Mouse (Mus musculus): ENCODE data around the gene Shisa2. TPM values are rescaled to one million over a fixed set of nuclear protein-coding genes. Genes with fewer than 3 reads are reported as not detected.

The Shisa2 gene
- 4.0 and 4.3 TPM in 2 replicates for polyA plus RNA-seq (2015; fragmentation: Nextera tagmentation; extraction: Ambion mirVana)

GRCm38 (mm10) chr14:59625158-59625805 is at the start of gene Shisa2:
Gene Shisa2, plus strand, starts transcription at chr14:59625308.
- H3K36me3 ChIP-seq: no peaks in the 10 kb centered on the region
- peaks cover 30% of the 10 kb centered on the region for H3K4me1 ChIP-seq (replicated peaks)
- WGBS: under 1% methylated on average over 57 of the region's 65 CpGs
- peak within 1 kb of the TSS; percentile 77 for H3K27ac ChIP-seq
- H3K9me3 ChIP-seq: no peaks in the 10 kb centered on the region
- H3K27me3 ChIP-seq: peaks cover 53% of the 10 kb centered on the region
- peak within 1 kb of the TSS; percentile 60 for H3K4me3 ChIP-seq
- H3K9ac ChIP-seq: peak within 1 kb of the TSS; percentile 72
- peak; percentile 90 for ATAC-seq (ENCODE audit: low FRiP score)
- H3K4me2 ChIP-seq: peak within 1 kb of the TSS; percentile 78

- Histone ChIP-seq H3K9ac (no peak overlapping the region), H3K4me3 (no peak overlapping the region), H3K4me2 (no peak overlapping the region), H3K36me3 (peaks cover 53% of the 10 kb centered on the region), H3K4me1 (replicated peaks) (no peaks in the 10 kb centered on the region), H3K27me3 (no peaks in the 10 kb centered on the region), H3K27ac (no peak overlapping the region), H3K9me3 (no peaks in the 10 kb centered on the region)
- WGBS: 92% methylated on average over 5 of the region's 5 CpGs
- no peak for ATAC-seq (ENCODE audit: low FRiP score)
Observed at GRCm38 (mm10) chr14:59576385-59576784, 48.7 kb upstream of the Shisa2 start.

- no peak overlapping the region for H3K27ac ChIP-seq
- H3K27me3 ChIP-seq: no peaks in the 10 kb centered on the region
- H3K36me3 ChIP-seq: peaks cover 59% of the 10 kb centered on the region
- H3K9me3 ChIP-seq: no peaks in the 10 kb centered on the region
- no peak for ATAC-seq (ENCODE audit: low FRiP score)
- no peak overlapping the region for H3K9ac ChIP-seq
- WGBS: 77% methylated on average over 1 of the region's 1 CpGs
- H3K4me3 ChIP-seq: no peak overlapping the region
- H3K4me1 ChIP-seq (replicated peaks): no peaks in the 10 kb centered on the region
- H3K4me2 ChIP-seq: no peak overlapping the region
Observed at GRCm38 (mm10) chr14:59590614-59591013, 34.5 kb upstream of the Shisa2 start.

- Histone ChIP-seq H3K27me3 (no peaks in the 10 kb centered on the region), H3K9ac (no peak overlapping the region), H3K27ac (no peak overlapping the region), H3K4me2 (no peak overlapping the region), H3K36me3 (peaks cover 46% of the 10 kb centered on the region), H3K9me3 (no peaks in the 10 kb centered on the region), H3K4me1 (replicated peaks) (peaks cover 5% of the 10 kb centered on the region), H3K4me3 (no peak overlapping the region)
- no peak for ATAC-seq (ENCODE audit: low FRiP score)
- 71% methylated on average over 8 of the region's 8 CpGs for WGBS
Observed at GRCm38 (mm10) chr14:59591901-59592300, 33.2 kb upstream of the Shisa2 start.

GRCm38 (mm10) chr14:59592593-59592992 is 32.5 kb upstream of the Shisa2 start:
- H3K4me3 ChIP-seq: no peak overlapping the region
- no peak for ATAC-seq (ENCODE audit: low FRiP score)
- H3K9ac ChIP-seq: no peak overlapping the region
- H3K9me3 ChIP-seq: no peaks in the 10 kb centered on the region
- no peaks in the 10 kb centered on the region for H3K27me3 ChIP-seq
- peaks cover 10% of the 10 kb centered on the region for H3K4me1 ChIP-seq (replicated peaks)
- WGBS: 94% methylated on average over 3 of the region's 3 CpGs
- peaks cover 46% of the 10 kb centered on the region for H3K36me3 ChIP-seq
- no peak overlapping the region for H3K4me2 ChIP-seq
- H3K27ac ChIP-seq: no peak overlapping the region

- no peak overlapping the region for H3K4me3 ChIP-seq
- ATAC-seq (ENCODE audit: low FRiP score): no peak
- no peak overlapping the region for H3K9ac ChIP-seq
- 0 out of 2 replicates have a peak, but pooled peaks cover 4% of the 10 kb centered on the region for H3K27me3 ChIP-seq
- 97% methylated on average over 3 of the region's 3 CpGs for WGBS
- peaks cover 25% of the 10 kb centered on the region for H3K36me3 ChIP-seq
- H3K27ac ChIP-seq: no peak overlapping the region
- H3K4me2 ChIP-seq: no peak overlapping the region
- H3K4me1 ChIP-seq (replicated peaks): peaks cover 14% of the 10 kb centered on the region
- H3K9me3 ChIP-seq: no peaks in the 10 kb centered on the region
Observed at GRCm38 (mm10) chr14:59594988-59595387, 30.1 kb upstream of the Shisa2 start.

GRCm38 (mm10) chr14:59597398-59598259 is 27.5 kb upstream of the Shisa2 start, which contains the start of gene Cdadc1:
Gene Cdadc1, minus strand, starts transcription at chr14:59597959.
- H3K9ac ChIP-seq: peak within 1 kb of the TSS; percentile 91
- H3K4me2 ChIP-seq: peak within 1 kb of the TSS; percentile 90
- H3K27ac ChIP-seq: peak within 1 kb of the TSS; percentile 91
- H3K4me3 ChIP-seq: peak within 1 kb of the TSS; percentile 93
- ATAC-seq (ENCODE audit: low FRiP score): peak; percentile 96
- H3K27me3 ChIP-seq: peaks cover 12% of the 10 kb centered on the region; the same call in 1 of the 2 replicates
- peaks cover 14% of the 10 kb centered on the region for H3K4me1 ChIP-seq (replicated peaks)
- peaks cover 5% of the 10 kb centered on the region for H3K36me3 ChIP-seq
- under 1% methylated on average over 47 of the region's 48 CpGs for WGBS
- no peaks in the 10 kb centered on the region for H3K9me3 ChIP-seq

GRCm38 (mm10) chr14:59598260-59598627 is 26.9 kb upstream of the Shisa2 start:
- H3K9me3 ChIP-seq: no peaks in the 10 kb centered on the region
- peak overlapping the region; percentile 91 for H3K27ac ChIP-seq
- H3K36me3 ChIP-seq: peaks cover 3% of the 10 kb centered on the region; the same call in 1 of the 2 replicates
- peaks cover 18% of the 10 kb centered on the region for H3K27me3 ChIP-seq
- peak; percentile 58; the same call in 1 of the 2 replicates for ATAC-seq (ENCODE audit: low FRiP score)
- 3% methylated on average over 8 of the region's 8 CpGs for WGBS
- peak overlapping the region; percentile 93 for H3K4me3 ChIP-seq
- peak overlapping the region; percentile 91 for H3K9ac ChIP-seq
- peaks cover 14% of the 10 kb centered on the region for H3K4me1 ChIP-seq (replicated peaks)
- peak overlapping the region; percentile 90 for H3K4me2 ChIP-seq

GRCm38 (mm10) chr14:59604002-59604645 is 21.0 kb upstream of the Shisa2 start:
- ATAC-seq (ENCODE audit: low FRiP score): no peak
- WGBS: 72% methylated on average over 5 of the region's 5 CpGs

GRCm38 (mm10) chr14:59605671-59606353 is 19.3 kb upstream of the Shisa2 start:
- peaks cover 23% of the 10 kb centered on the region for H3K27me3 ChIP-seq
- no peaks in the 10 kb centered on the region for H3K36me3 ChIP-seq
- no peak overlapping the region for H3K4me3 ChIP-seq
- no peak overlapping the region for H3K9ac ChIP-seq
- no peak overlapping the region for H3K27ac ChIP-seq
- H3K4me1 ChIP-seq (replicated peaks): no peaks in the 10 kb centered on the region
- 22% methylated on average over 5 of the region's 5 CpGs for WGBS
- no peaks in the 10 kb centered on the region for H3K9me3 ChIP-seq
- no peak overlapping the region for H3K4me2 ChIP-seq
- ATAC-seq (ENCODE audit: low FRiP score): 0 out of 2 replicates have a peak, but pooled peaks have one; percentile 46

More at GRCm38 (mm10) chr14:59604002-59604645, 21.0 kb upstream of the Shisa2 start:
- no peak overlapping the region for H3K27ac ChIP-seq
- peaks cover 27% of the 10 kb centered on the region for H3K27me3 ChIP-seq
- no peaks in the 10 kb centered on the region for H3K36me3 ChIP-seq
- no peak overlapping the region for H3K9ac ChIP-seq
- no peaks in the 10 kb centered on the region for H3K4me1 ChIP-seq (replicated peaks)
- no peak overlapping the region for H3K4me2 ChIP-seq
- no peak overlapping the region for H3K4me3 ChIP-seq
- no peaks in the 10 kb centered on the region for H3K9me3 ChIP-seq

- H3K27me3 ChIP-seq: peaks cover 17% of the 10 kb centered on the region
- no peaks in the 10 kb centered on the region for H3K9me3 ChIP-seq
- no peak overlapping the region for H3K9ac ChIP-seq
- WGBS: 52% methylated on average over 3 of the region's 3 CpGs
- no peak overlapping the region for H3K27ac ChIP-seq
- H3K4me3 ChIP-seq: no peak overlapping the region
- no peaks in the 10 kb centered on the region for H3K4me1 ChIP-seq (replicated peaks)
- no peaks in the 10 kb centered on the region for H3K36me3 ChIP-seq
- no peak for ATAC-seq (ENCODE audit: low FRiP score)
- H3K4me2 ChIP-seq: no peak overlapping the region
Observed at GRCm38 (mm10) chr14:59607021-59607420, 18.1 kb upstream of the Shisa2 start.

Data from hindbrain, embryonic 13.5 days (tissue).